Mouse (Mus musculus) right cerebral cortex, postnatal 10 days (tissue): ENCODE results near the gene Lxn.

Experiments used
- DNase-seq, 2 experiments: peaks; one replicate each; pipeline ENCODE4 v3.0.0; 2021; ENCODE audit warnings: low spot score in 2 of 2

Lxn gene

GRCm38 (mm10) chr3:67463450-67464372 is at the start of gene Lxn:
Gene Lxn, minus strand, starts transcription at chr3:67463926.
- DNase-seq: peak; percentile 74 to 75

GRCm38 (mm10) chr3:67512807-67513206 is 49.1 kb upstream of the Lxn start:
- DNase-seq: peak; percentile 85 to 89

GRCm38 (mm10) chr3:67508216-67508892 is 44.6 kb upstream of the Lxn start:
- no peak for DNase-seq

GRCm38 (mm10) chr3:67505286-67505685 is 41.6 kb upstream of the Lxn start:
- no peak for DNase-seq

- DNase-seq: no peak
Observed at GRCm38 (mm10) chr3:67503878-67504277, 40.2 kb upstream of the Lxn start.

GRCm38 (mm10) chr3:67499406-67499791 is 35.7 kb upstream of the Lxn start:
- DNase-seq: no peak

- DNase-seq: no peak
Observed at GRCm38 (mm10) chr3:67498773-67499405, 35.2 kb upstream of the Lxn start.

- no peak for DNase-seq
Observed at GRCm38 (mm10) chr3:67497998-67498397, 34.3 kb upstream of the Lxn start.

- no peak for DNase-seq
Observed at GRCm38 (mm10) chr3:67496310-67496709, 32.6 kb upstream of the Lxn start.

GRCm38 (mm10) chr3:67493132-67493531 is 29.4 kb upstream of the Lxn start:
- peak in 1 of 2 experiments; percentile 40 for DNase-seq

GRCm38 (mm10) chr3:67492086-67492869 is 28.6 kb upstream of the Lxn start:
- peak; percentile 59 to 70 for DNase-seq

- no peak for DNase-seq
Observed at GRCm38 (mm10) chr3:67490156-67490555, 26.4 kb upstream of the Lxn start.

- DNase-seq: no peak
Observed at GRCm38 (mm10) chr3:67485233-67485632, 21.5 kb upstream of the Lxn start.

GRCm38 (mm10) chr3:67482400-67482799 is 18.7 kb upstream of the Lxn start:
- no peak for DNase-seq

GRCm38 (mm10) chr3:67479806-67480205 is 16.1 kb upstream of the Lxn start:
- DNase-seq: no peak

GRCm38 (mm10) chr3:67473438-67473837 is 9.7 kb upstream of the Lxn start:
- no peak for DNase-seq

- DNase-seq: no peak
Observed at GRCm38 (mm10) chr3:67471408-67472127, 7.8 kb upstream of the Lxn start.

GRCm38 (mm10) chr3:67467281-67467680 is 3.6 kb upstream of the Lxn start:
- DNase-seq: no peak

- no peak for DNase-seq
Observed at GRCm38 (mm10) chr3:67466576-67466975, 2.9 kb upstream of the Lxn start.

GRCm38 (mm10) chr3:67463001-67463400 is 725 bp downstream of the Lxn start:
- DNase-seq: no peak

GRCm38 (mm10) chr3:67462578-67462977 is 1.1 kb downstream of the Lxn start:
- peak in 1 of 2 experiments; percentile 44 for DNase-seq
